In the genomic region with DNA sequence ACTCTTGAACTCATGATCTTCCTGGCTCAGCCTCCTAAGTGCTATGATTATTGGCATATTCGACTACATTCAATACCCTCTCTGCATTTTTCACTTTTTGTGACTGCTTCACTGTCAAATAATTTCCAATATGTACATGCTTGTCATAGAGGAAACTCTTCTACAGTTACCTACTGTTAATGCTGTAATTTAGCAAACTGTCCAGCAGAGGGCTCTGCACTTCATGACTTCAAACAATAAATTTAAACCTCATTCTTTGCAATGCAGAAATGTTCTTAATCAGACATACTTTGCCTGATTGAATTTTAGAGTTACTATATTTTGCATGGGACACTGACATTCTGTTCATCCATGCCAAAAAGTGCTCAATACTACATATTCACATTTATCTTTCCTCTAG, we compare ENCODE assay signal across 10 mouse cellular contexts. TPM values are rescaled to one million over a fixed set of nuclear protein-coding genes. Genes with fewer than 3 reads are reported as not detected.
DNase-seq lines count a peak whose midpoint lies in the region; ATAC-seq and TF ChIP-seq lines count a peak whose summit lies in the region.
"Had no signal": no experiment of that assay in that cellular context is flagged by ENCODE, and none has a peak within 500 bp of the region (broad histone marks: within the 10 kb centered on the region; RNA-seq: fewer than 3 reads in every experiment).

No protein-coding gene starts in this region.

- no peak overlapping the region for H3K4me3 ChIP-seq in heart, postnatal 0 days (ENCODE audit: low read depth, low read length)
- H3K4me3 ChIP-seq: hindbrain, embryonic 15.5 days; midbrain, embryonic 12.5 days had no signal

- no peaks in the 10 kb centered on the region for H3K27me3 ChIP-seq in heart, postnatal 0 days (ENCODE audit: control insufficient read depth, insufficient read depth, low read length)
- H3K27me3 ChIP-seq: hindbrain, embryonic 15.5 days; midbrain, embryonic 12.5 days had no signal

- TF ChIP-seq CTCF in heart, postnatal 0 days (IDR thresholded peaks at IDR 0.05; ENCODE audit: low read depth): peak; percentile 72

- H3K4me2 ChIP-seq in heart, postnatal 0 days (ENCODE audit: low read depth, low read length): no peak overlapping the region
- H3K4me2 ChIP-seq: hindbrain, embryonic 15.5 days; midbrain, embryonic 12.5 days had no signal

- 5% methylated on average over 1 of the region's 1 CpGs for WGBS in heart, postnatal 0 days

- peaks cover 31% of the 10 kb centered on the region for H3K36me3 ChIP-seq in heart, postnatal 0 days (replicated peaks; ENCODE audit: control insufficient read depth, insufficient read depth, low read length)

- TF ChIP-seq EP300 in heart, postnatal 0 days (IDR thresholded peaks at IDR 0.05; ENCODE audit: low read depth): no peak

- no peak overlapping the region for H3K9ac ChIP-seq in heart, postnatal 0 days (replicated peaks; ENCODE audit: low read depth, low read length)
- H3K9ac ChIP-seq: hindbrain, embryonic 15.5 days; midbrain, embryonic 12.5 days had no signal

- no peak for ATAC-seq in heart, postnatal 0 days (ENCODE audit: insufficient read depth, low read depth)

- H3K4me1 ChIP-seq in heart, postnatal 0 days (ENCODE audit: control insufficient read depth, insufficient read depth): no peaks in the 10 kb centered on the region
- H3K4me1 ChIP-seq: hindbrain, embryonic 15.5 days; midbrain, embryonic 12.5 days had no signal

- H3K27ac ChIP-seq in heart, postnatal 0 days (ENCODE audit: low read depth): no peak overlapping the region
- H3K27ac ChIP-seq: hindbrain, embryonic 15.5 days; midbrain, embryonic 12.5 days had no signal

- no peaks in the 10 kb centered on the region for H3K9me3 ChIP-seq in heart, postnatal 0 days (replicated peaks; ENCODE audit: control insufficient read depth, low read length)
- H3K9me3 ChIP-seq: hindbrain, embryonic 15.5 days; midbrain, embryonic 12.5 days had no signal

- DNase-seq in heart, postnatal 0 days (ENCODE audit: low spot score): peak; percentile 46
- no peak for DNase-seq in heart, adult 11 months
- peak; percentile 30 for DNase-seq in right cerebral cortex, adult 18-20 months
- DNase-seq in right cerebral cortex, postnatal 14 days: no peak
- DNase-seq in brain, adult 2 months (ENCODE audit: low read depth, low spot score): peak; percentile 72
- DNase-seq in lung, postnatal 14 days: peak; percentile 50
- DNase-seq in urinary bladder, postnatal 4 days (ENCODE audit: low spot score in 2 of 2): no peak
- no peak for DNase-seq in testis, postnatal 14 days (ENCODE audit: low spot score)

RNA-seq across cellular contexts. Expression of a gene that starts 13.0 kb away (rescaled TPM):
- 30.7 and 44.3 TPM in 2 replicates for total RNA-seq in heart, postnatal 0 days (2014; rRNA removed; ENCODE audit: low replicate concordance)
- 63.9 and 68.1 TPM in 2 replicates for polyA plus RNA-seq in heart, postnatal 0 days (2015; fragmentation: Nextera tagmentation; extraction: Ambion mirVana)

RNA-seq across cellular contexts. Expression of a gene that starts 13.1 kb away (rescaled TPM):
- total RNA-seq in heart, postnatal 0 days (2014; rRNA removed; ENCODE audit: low replicate concordance): 50.5 and 81.3 TPM in 2 replicates
- polyA plus RNA-seq in heart, postnatal 0 days (2015; fragmentation: Nextera tagmentation; extraction: Ambion mirVana): 91.4 and 99.2 TPM in 2 replicates

Comparison
In these comparisons a context has a peak if more than half of its experiments do, and no peak if none do; other contexts are left out.
1. DNase-seq: peak in heart, postnatal 0 days (single experiment), right cerebral cortex, adult 18-20 months (single experiment), brain, adult 2 months (single experiment) and lung, postnatal 14 days (single experiment); none in heart, adult 11 months (single experiment), right cerebral cortex, postnatal 14 days (single experiment), urinary bladder, postnatal 4 days (0 of 2) and testis, postnatal 14 days (single experiment).